Mouse (Mus musculus) spleen, adult 12 weeks (tissue): Measurements from ENCODE around the gene Camk2n1.
"Not testable (repeated sequence)": the region's sequence is repeated elsewhere in the genome, so short reads cannot be mapped to it uniquely, and the experiment has no call there.

ENCODE experiments used
- DNase-seq: peaks from one replicate; pipeline ENCODE4 v3.0.0; 2022; ENCODE audit warnings: low spot score

The Camk2n1 gene

DNA sequence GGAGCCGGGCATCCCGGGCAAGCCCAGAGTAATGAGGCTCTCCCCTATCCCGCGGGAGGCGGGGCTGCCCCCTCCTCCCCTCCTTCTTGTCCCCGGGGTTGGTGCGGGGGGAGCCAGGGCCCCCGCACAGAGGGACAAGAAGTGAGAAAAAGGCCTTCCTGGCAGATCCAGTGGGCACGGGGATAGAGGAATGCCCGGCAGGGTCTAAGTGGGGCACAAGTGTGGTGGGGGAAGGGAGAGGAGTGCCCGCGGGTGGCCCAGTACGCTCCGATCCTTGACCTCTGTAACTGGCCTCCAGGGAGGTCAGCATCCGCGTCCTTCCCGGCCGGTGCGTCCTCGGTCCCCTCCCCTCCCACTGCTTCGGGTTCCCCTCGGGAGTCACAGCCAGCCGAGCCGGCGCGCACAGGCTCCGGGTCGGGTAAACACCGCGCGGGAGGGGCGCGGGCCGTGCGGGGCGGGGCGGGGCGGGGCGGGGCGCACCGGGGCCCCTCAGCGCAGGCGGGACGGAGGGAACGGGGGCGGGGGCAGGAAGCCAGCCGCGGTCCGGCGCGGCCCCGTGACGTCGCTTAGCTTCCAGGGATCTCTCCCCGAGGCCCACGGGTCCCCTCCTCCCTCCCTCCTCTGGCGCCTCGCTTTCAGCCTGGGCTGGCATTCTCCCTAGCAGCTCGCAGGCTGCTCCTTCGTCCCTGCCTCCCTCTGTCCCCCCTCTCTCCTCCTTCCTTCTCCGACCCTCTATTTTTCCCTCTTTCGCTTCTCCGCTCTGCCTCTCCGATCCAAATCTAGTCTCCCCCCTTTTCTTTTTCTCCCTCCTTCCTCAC, at the start of gene Camk2n1:
Gene Camk2n1, plus strand, starts transcription at position 562 of the 818 bp plus-strand sequence.
- no peak for DNase-seq

DNA sequence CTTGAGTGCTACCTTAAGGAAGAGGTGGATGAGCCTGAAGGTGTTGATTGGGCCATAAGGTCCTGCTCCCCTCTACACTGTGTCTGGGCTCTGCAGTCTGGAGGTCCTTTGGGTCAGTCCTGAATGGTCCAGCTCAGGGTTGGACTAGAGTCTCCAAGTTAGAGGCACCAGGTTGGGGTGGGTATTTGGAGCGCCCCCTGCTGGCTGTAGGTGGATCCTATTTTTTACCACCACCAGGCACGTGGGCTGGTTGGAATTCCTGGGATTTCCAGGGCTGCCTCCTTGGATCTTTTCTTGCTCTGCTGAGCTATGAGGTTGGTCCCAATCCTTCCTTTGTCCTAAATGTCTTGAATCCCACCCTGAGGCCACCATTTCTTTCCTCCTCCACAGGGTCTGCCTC, 49.3 kb upstream of the Camk2n1 start:
- DNase-seq: peak; percentile 21

DNA sequence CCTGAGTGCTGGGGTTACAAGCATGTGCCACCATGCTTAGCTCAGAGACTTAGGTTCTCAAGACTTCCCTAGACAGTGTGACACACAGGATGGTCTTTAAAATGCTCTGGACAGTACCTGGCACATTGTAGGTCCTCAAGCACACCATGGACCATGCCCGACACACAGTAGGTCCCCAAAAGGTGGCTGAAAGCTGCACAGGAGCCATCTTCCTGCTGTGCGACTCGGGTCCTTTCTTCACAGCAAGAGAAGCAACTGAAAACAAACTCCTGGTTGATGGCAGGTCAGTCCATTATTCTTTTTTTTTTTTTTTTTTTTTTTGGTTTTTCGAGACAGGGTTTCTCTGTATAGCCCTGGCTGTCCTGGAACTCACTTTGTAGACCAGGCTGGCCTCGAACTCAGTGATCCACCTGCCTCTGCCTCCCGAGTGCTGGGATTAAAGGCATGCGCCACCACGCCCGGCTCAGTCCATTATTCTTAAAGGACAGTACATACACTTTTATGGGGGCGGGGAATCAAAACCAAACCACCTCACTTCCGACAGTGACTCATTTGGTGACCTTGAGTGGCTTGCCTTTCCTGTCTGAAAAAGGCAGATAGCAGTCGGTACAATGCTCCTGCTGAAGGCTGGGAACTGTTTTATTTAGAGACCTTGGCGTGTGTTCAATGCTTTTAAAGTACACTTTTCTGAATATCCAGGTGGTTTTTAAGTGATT, 46.5 kb upstream of the Camk2n1 start:
- DNase-seq: no peak

DNA sequence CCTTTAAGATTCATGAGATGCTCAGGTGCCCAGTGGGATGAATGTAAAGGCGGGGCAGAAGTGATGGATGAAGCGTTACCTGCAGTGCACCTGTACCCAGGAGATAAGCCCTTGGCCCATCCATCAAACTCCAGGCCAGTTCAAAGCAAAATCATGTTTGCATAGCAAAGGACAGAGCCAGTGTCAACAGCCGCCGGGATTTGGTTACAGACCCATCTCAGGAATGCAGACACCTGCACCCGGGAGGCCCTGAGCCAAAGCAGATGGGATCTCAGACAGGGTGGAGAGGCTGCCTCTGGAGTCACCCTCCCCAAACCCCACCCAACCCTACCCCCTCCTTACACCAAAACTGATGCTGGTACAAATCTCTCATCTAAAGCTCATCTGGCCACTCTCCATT, 43.1 kb upstream of the Camk2n1 start:
- DNase-seq: no peak

DNA sequence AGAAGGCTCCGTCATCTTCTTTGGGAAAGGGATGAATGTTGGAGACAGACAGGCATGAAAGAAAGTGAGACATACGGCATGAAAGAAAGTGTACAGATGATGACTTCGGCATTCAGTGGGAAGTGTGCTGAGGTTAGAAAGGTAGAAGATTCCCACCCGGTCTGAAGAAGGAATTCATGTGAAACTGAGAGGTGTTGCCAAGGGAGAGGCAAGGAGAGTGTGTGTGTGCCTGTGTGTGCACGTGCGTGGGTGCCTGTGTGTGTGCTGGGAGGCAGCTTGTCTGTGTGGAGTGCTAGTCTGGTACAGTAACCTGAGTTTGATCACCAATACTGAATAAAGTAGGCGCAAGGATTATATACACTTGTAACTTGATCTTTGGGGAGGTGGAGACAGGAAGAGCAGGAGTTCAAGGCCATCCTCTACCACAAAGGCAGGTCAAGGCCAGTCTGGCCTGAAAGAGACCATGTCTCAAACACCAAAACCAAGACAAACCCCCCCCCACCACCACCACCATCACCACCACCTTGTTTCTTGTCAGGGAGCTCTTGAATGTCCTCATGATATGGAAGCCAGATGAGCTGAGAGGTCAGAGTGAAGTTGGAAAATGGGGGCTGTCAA, 42.5 kb upstream of the Camk2n1 start:
- no peak for DNase-seq

DNA sequence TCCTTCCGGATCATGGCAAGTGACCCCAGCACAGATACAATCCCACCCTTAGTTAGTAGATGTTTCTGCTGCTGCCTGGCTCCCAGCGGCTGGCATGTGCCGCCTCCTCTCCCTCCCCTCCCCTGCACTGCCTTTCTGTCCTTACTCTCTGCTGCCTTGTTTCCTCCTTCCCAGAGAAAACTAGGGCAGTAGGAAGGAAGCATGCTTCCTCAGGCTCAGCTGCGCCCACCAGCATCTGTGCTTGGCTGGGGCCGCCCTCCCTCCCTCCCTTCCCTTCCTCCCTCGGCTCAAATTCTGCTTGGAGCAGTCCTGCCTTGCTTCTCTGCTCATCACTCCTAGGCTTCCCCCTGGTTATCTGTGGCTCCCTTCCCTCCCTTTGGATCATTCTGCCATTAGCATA, 39.4 kb upstream of the Camk2n1 start:
- no peak for DNase-seq

DNA sequence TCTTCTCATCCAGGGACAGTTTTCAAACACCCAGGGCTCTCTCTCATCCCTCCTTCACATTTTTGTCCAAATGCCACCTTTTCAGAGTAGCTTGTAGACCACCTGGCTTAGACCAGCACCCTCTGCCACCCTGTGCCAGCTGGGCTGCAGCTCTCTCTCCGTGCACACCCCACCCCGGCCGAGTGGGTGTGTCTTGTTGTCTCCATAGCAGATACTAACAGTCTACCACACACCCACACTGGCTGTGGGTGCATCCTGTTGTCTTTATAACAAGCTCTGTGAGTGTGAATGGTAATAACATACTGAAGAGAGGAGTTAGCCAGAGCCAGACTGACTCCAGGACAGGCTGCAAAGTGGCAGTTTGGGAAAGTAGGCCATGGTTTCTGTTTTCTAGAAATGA, 38.1 kb upstream of the Camk2n1 start:
- no peak for DNase-seq

DNA sequence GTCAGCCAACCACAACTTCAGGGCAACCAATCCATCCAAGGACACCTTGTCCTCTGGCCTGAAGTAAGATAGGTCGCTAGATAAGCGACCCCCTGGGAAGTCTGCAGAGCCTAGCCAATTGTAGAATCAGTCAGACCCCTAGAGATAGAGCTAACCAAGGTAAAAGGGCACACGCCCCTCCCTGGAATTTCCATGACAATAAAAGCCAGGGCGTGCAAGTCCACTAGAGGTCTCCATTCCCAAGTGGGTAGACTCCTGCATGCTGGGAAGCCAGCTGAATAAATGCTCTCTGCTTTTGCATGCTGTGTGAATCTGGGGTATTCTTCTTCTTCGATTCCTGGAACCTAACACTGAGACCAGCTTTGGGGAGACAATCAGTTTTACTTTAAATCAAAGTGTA, 37.7 kb upstream of the Camk2n1 start:
- no peak for DNase-seq

DNA sequence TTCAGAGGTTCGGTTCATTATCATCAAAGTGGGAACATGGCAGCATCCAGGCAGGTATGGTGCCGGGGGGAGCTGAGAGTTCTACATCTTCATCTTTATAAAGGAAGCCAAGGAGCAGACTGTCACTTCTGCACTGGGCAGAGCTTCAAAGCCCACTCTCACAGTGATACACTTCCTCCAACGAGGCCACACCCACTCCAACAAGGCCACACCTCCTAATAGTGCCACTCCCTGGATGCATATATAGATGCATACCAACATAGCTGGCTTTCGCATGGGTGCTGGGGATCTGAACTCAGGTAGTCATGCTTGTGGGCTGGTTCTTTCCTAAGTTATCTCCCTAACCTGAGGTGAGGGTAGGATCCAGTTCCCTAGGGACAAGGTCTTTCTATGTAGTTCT, 36.2 kb upstream of the Camk2n1 start:
- DNase-seq: no peak

DNA sequence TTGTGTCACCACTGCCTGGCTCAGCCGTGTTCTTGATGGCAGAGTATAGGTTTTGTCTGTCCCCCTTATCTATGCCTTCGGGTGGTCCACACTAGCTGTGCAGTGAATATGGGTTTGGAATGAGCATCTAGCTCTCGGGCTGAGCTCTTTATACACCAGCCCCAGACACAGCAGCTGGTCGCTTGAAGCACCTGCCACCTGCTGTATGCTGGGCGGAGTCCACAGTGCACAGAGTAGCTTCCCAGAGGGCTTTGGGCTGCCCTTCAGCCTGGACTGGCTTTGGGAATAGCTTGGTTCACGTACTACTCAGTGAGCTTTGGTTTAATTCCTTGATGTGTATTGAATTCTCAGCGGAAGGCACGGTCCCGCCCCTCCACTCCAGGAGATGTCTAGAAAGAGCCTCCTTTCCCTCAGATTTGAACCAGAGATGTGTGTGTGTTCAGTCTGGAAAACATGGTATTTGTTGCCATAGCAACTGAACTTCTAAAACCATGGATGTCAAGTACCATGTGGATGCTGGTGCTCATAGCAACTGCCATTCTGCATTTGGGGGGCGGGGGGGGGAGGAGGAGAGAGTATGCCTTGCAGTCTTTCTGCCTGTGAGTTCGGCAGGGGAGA, 35.7 kb upstream of the Camk2n1 start:
- DNase-seq: no peak

DNA sequence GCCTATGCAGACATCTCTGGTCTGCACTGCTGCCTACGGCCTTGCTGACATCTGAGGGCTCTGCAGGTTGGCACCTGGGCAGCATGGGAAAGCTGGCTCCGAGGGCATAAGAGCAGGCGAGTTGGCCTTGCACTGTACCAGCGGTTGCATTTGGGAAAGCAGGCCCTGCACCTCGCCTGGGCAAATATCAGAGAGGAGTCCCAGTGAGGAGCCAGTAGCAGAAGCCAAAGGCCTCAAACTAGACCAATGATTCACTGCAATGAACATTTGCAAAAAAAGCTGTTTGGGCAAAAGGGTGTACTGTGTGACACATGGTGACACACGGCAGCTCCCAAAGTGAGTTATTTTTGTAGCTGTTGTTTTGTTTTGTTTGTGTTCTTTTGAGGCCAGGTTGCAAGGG, 29.1 kb upstream of the Camk2n1 start:
- no peak for DNase-seq

DNA sequence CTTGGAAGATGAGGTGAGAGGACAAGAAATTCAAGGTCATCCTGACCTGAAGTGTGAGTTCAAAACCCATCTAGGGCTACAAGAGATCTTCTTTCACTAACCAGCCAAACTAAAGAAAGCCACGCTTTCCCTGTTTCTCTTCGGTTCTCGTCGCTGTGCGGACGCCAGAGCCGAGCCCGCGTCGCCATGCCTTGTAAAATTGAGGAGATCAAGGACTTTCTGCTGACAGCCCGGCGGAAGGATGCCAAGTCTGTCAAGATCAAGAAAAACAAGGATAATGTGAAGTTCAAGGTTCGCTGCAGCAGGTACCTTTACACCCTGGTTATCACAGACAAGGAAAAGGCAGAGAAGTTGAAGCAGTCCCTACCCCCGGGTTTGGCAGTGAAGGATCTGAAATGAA, 28.5 kb upstream of the Camk2n1 start:
- DNase-seq: not testable (repeated sequence)

DNA sequence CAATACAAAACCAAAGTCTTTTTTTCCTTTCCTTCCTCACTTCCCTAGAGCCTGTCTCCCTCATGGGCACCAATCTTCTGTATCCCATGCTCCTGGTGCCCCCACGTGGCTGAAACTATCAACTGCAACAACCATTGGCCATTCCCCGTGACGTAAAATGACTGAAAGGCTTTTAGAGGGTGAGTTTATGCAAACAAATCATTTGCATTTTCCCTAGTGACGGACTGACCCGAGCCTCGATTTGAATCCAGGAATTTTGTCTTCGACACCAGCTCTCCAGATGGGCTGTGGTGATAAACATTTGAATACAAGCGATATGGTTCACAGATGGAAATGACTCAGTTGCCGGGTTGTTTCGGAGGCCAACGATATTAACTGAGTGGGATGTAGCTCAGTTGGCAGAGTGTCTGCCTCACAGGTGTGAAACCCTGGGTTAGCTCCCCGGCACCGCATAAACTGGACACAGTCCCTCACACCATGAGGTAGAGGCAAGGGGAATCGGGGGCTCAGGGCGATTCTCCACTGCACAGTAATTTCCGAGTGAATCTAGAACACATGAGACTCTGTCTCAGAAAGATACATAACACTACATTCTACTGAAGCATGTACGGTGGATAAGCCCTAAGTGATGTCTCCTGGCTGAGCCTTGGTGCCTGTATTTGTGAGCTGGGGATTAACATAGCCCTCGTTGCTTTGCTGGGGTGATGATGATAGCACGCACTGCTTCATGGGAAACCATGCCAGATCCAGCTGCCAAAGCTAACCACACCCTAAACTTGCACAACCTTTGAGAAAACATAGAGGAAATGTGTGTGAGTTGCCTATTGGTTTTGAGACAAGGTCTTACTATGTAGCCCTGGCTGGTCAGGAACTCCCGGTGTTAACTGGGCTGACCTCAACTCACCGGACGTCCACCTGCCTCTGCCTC, 27.1 kb upstream of the Camk2n1 start:
- peak; percentile 42 for DNase-seq

DNA sequence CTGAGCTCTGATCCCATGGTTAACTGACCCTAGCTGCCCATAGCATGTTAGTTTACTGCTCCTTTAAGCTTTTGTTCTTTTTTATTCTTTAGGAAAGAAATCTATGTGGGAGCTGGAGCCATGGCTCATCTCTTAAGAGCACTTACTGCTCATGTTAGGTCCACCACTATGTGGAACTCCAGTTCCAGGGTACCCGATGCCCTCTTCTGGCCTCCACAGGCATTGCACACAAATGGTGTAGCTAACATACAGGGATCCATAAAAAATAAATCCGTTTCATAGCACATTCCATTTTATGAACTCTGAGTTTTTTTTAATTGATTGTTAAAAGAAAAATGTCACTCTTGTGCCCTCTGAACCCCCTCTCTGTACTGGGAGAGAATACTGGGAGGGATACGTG, 24.3 kb upstream of the Camk2n1 start:
- DNase-seq: no peak

DNA sequence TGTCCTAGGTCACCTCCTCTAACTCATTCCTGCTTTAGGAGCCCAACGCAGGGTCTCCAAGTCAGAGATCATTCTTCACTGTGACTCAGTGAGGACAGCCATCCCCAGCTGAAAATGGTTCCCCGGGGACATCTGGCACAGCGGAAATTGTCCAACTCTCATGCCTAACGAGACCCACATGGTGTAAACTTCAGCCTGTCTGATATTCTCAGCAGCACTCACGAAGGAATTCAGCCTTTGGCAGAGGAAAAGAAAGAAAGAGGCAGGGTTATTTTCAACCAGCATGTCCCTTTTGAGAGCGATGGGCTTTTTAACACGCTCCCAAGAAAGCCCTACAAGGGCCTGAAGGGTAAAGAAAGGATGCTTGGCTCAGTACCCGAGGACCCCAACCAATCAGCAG, 22.8 kb upstream of the Camk2n1 start:
- no peak for DNase-seq

DNA sequence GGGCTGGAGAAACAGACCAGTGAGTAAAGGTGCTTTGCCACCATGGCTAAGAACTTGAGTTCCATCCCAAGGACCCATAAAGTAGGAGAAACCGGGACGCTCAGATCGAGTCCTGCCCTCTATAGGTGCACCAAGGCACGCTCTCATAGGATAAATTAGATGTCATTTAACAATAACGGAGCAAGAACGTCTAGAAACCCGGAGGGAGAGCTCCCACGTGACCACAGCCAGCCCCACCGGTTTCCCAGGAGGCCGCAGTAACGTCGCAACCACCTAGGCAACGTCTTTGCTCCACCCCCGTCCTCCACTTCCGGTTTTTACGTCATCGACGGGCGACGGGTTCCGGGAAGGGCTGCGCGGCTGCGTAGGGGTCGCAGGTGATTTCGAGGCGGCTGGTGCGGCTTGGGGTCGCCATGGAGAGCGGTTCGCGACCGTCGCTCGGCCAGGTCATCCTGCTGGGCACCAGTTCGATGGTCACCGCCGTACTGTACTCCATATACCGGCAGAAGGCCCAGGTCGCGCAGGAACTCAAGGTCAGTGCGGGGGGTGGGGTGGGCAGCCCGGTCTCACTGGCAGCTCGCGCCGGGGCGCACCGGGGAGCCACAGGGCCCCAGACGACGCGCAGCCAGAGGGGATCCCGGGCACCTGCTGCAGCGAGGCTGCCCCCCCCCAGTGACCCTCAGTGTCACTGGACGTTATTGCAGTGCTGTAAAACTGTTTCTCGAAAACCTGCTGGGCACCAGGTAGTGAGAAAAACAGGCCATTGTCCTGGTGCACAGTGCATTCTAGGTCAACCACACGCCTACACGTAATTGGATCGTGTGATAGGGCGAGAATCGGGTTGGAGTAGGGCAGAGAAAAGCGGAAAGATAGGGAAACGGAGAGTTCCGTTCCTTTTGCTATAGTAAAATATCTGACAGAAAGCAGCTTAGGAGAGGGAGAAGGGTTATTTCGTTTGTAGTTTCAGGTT, 19.5 kb upstream of the Camk2n1 start, which contains the start of gene Mul1:
Gene Mul1, plus strand, starts transcription at position 325 of the 970 bp plus-strand sequence.
- DNase-seq: peak; percentile 89

DNA sequence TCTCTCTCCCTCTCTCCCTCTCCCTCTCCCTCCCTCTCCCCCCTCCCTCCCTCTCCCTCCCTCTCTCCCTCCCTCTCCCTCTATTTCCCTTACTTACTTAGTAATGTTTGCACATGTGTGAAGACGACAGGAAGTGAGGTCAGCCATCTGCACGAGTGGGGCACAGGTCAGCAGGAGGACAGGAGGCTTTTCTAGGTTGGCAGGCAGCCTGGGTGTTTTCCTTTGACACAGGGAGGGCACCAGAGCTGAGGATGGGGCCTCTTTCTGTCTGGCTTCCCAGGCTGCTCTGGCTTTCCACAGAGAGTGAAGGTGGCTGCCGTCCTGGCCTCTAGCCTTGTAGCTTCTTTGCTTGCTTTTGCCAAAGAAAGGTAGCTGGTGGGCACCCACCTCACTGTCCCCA, 14.1 kb upstream of the Camk2n1 start:
- no peak for DNase-seq

DNA sequence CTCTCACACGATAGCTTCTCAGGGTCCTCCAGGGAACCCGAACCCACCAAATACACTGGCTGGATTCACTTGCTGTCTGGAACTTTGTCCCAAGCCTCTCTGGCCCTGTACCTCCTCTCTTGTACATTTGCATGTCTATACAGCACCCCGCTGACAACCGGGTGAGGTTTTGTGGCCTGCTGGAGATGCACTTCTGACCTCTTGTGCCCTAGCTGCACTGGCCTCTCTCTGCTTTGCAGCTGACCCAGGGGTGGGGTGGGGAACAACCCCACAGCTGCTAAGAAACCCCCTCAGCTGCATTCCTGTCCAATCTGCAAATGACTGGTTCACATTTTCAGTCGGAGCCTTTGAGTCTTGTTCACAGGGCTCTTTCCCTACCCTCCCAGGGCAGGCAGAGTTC, 9.2 kb upstream of the Camk2n1 start:
- no peak for DNase-seq

DNA sequence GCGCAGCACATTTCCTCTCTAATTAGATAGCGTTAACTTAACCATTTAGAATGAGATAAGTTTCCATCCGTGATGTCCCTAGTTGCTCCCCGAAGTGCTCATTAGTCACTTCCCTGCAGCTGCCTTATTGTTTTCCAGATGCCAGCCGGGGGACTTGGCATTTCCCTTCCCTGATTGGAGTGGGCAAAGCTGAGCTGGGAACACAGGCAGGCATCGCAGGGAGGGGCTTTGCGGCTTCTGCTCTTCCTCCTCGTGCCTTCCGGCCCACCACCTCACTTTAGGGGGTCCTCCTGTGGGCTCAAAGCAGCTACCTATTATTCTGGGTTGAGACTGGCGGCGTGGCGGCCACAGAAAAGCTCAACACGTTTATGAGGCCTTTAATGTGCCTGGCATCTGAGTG, 7.1 kb upstream of the Camk2n1 start:
- no peak for DNase-seq

DNA sequence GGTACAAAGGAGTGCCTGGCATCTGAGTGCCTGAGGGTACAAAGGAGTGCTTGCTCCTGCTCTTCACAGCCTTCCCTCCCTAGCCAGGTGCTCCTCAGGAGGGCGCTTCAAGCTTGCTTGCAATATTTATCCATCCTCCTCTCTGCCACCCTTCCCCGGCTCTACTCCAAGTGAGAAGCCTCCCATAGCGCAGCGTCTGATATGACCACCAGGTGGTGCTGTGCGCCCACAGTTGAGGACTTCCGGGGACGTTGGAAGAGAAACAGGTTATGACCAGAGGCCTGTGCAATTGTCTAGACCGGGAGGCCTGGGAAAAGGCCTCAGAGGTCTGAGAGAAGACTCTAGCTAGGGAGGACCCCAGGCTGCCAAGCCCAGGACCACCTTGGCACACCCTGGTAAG, 6.7 kb upstream of the Camk2n1 start:
- peak; percentile 68 for DNase-seq
